Mouse (Mus musculus) left cerebral cortex, adult 9 months (tissue): ENCODE data around the gene Aff4.
"Not testable (repeated sequence)": the region's sequence is repeated elsewhere in the genome, so short reads cannot be mapped to it uniquely, and the experiment has no call there.

Experiments used
- DNase-seq, 2 experiments: peaks; one replicate each; pipeline ENCODE4 v3.0.0; 2022; ENCODE audit warnings: low spot score in 2 of 2

Aff4 gene

GRCm38 (mm10) chr11:53337684-53338083 lies 12.9 kb upstream of the Aff4 start:
- DNase-seq, result no peak

DNA sequence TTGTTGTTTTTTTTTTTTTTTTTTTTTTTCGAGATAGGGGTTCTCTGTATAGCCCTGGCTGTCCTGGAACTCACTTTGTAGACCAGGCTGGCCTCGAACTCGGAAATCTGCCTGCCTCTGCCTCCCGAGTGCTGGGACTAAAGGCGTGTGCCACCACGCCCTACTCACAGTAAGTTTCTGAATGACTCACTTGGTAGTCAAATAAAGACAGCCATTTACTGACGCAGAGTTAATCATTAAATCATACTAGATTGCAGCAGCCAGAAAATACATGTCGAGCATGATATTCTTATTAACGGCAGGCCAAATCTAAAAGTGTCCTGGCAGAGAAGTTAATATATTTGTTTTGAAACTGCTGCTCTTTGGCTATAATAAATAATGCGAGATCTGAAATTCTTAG lies 9.6 kb upstream of the Aff4 start:
- not testable (repeated sequence) for DNase-seq

DNA sequence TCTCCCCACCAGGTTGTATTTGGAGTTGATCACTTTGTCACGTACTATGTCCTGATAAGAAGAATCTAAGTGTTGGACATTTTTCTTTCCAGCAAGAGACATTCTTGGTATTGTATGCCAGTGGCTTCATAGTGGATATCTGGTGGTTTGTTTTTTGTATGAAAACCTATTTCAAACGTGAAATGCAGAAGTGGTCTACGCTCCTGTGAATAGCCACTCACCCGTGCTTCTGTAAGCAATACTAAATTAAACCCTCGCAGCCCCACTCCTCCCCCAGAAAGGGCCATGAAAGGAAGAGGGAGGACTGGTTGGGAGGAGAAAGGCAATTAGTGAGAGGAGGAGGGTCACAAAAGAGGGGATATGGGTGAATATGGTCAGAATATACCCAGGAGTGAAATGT lies 7.9 kb upstream of the Aff4 start:
- DNase-seq, result no peak

GRCm38 (mm10) chr11:53345328-53345727 lies 5.3 kb upstream of the Aff4 start:
- DNase-seq, result no peak

GRCm38 (mm10) chr11:53345738-53346137 lies 4.9 kb upstream of the Aff4 start:
- DNase-seq, result no peak

DNA sequence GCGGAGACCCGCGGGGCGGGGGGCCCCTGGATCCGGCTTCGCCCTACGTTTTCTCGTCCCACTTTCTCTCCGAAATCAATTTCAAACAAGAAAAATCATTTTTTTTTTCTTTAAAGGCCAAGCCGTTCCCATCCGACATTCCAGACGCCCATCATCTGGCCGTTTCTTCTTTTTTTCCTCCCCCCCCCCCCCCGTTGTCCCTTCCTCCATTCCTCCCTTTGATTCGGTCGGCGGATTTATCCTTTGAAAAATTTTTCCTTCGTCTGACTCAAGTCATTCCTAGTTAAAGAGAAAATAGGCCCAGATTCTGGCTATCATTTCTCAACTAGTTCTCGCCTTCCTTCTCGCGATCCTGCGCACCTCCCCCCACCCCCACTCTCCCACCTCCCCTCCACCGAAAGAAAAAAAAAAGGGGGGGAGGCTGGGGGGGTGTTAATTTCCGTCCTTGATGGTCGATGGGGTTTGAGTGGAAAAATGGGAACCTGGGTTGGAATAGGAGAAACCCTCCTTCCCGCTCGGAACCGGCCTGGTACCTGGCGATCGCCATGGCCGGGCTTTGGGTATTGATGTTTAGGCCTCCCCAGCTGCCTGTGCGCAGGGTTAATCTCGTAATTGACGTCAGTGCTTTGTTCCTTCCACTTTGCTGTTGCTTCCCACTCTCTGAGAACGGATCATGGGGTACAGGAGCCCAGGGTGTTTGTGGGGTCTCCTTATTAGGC lies 750 bp downstream of the Aff4 start:
- peak in 1 of 2 experiments; percentile 35 for DNase-seq

DNA sequence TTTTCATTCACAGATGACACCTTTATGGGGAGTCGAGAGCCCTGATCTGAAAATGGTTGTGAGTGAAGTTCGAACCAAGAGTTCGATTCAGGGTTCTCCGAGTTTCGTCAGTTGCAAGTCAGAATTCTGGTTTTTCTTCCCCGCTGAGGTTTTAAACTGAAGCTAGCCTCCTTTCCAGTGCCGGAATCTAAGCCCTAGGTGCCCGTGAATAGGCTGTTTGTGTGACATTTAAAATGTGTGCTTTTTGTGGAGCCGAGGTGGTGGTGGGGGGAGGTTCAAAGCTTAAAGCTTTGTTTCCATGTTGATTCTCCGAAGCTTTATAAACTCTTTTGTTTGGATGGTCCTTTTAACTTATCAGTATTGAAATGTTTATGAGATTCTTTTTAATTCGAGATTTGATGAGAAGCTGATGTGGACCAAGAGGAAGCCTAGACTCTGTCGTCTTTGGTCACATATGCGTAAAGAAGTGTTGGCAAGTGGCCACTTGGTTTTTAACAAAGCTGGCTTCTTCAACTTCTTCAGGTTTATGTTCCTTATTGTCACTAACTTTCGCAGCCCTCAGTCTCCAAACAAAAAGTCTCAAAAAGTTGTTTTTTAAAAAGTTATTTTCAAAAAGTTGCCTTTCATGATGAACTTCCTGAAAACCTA lies 1.4 kb downstream of the Aff4 start:
- DNase-seq, result no peak

- DNase-seq, result no peak
These were observed 8.0 kb downstream of the Aff4 start for GRCm38 (mm10) chr11:53358504-53359155.

DNA sequence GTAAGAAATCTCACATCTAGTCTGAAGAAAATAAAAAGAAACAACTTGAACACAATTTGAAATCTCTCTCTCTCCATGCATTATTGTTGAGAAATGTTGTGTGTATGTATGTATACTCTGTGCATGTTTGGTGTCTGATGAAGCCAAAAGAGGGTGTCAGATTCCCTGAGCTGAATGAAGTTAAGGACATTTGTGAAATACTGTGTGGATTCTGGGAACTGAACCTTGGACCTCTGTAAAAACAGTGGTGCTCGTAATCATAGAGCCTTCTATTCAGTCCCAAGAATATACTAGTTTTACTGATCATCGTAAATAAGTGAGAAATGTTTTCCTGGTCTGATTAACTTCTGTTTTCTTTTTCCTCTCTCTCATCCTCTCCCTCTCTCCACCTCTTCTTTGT lies 16.4 kb downstream of the Aff4 start:
- DNase-seq, result no peak

- no peak for DNase-seq
These were observed 28.3 kb downstream of the Aff4 start for GRCm38 (mm10) chr11:53378918-53379317.

- no peak for DNase-seq
These were observed 33.3 kb downstream of the Aff4 start for GRCm38 (mm10) chr11:53383758-53384428.

DNA sequence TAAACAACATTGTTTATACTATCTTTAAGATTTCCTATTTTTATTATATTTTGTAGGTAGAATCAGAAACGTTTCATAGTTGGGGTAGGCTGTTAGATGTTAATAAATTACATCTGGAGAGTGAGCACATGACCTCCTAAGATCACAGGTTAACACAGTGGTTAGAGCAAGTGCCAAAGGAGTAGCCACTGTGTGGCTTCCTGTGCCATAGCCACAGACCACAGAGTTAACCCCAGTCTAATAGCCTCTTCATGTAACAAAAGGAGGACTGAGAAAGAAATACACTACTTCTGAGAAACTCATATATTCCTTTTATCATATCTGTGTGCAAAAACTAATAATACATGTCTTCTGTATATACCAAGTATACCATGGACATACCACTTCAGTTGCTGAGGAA lies 43.2 kb downstream of the Aff4 start:
- DNase-seq, result no peak

GRCm38 (mm10) chr11:53403638-53404037 lies 53.0 kb downstream of the Aff4 start:
- DNase-seq, result no peak

GRCm38 (mm10) chr11:53411738-53412137 lies 61.1 kb downstream of the Aff4 start:
- DNase-seq, result no peak

GRCm38 (mm10) chr11:53413871-53414270 lies 63.2 kb downstream of the Aff4 start:
- DNase-seq, result no peak

DNA sequence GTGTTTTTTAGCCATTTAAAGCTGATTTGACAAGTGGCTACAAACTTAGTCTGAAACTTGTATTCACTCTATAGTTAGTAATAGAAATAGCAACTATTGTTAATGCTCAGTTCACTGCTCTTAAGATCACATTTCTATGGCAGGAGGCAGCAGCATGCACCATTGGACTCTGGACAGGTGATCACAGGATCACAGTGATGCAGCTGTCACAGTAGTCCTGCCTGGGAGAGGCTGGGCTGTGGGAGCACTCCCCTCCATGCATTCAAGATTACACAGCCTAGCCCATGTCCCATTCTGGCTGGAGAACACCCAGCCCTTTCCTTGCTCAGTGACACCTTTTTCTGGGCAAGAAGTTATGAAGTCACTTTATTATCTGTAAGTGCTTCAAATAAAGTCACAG lies 67.4 kb downstream of the Aff4 start:
- DNase-seq, result no peak

GRCm38 (mm10) chr11:53423036-53423435 lies 72.4 kb downstream of the Aff4 start, which contains the start of gene Leap2:
Gene Leap2 (minus strand): TSS chr11:53423170.
- no peak for DNase-seq

DNA sequence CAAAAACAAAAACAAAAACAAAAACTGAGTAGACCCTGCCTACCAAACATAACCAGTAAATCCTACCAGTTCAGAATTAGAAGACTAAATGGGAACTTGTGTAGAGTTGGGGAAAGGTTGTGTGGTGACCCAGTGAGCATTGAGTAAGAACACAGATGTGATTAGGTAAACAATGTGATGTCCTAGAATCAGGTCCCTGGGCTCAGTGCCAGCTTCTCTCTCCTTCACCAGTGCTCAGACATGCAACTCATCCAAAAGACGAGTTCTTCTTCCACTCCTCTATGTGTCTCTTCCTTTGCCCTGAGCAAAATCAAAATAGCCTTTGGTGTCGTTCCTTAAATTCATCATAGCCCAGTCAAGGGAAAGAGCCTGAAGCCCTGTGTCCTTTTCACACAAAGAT lies 74.2 kb downstream of the Aff4 start:
- no peak for DNase-seq

GRCm38 (mm10) chr11:53425251-53425650 lies 74.6 kb downstream of the Aff4 start:
- peak in 1 of 2 experiments; percentile 30 for DNase-seq

- DNase-seq, result no peak
These were observed 75.2 kb downstream of the Aff4 start for GRCm38 (mm10) chr11:53425711-53426255.

- not testable (repeated sequence) for DNase-seq
These were observed 76.3 kb downstream of the Aff4 start for GRCm38 (mm10) chr11:53426914-53427313.
